Mouse (Mus musculus): Measurements from ENCODE around the gene Mras. TPM values are rescaled to one million over a fixed set of nuclear protein-coding genes. Genes with fewer than 3 reads are reported as not detected.
A peak's percentile ranks its signal among the peaks of the same experiment; 100 is the strongest.

Mras gene
- polyA plus RNA-seq, 1 experiment from 2014 or later, result 11.0 TPM

- Histone ChIP-seq H3K9me3 (no peaks in the 10 kb centered on the region), H3K9ac (peak overlapping the region; percentile 73), H3K4me1 (replicated peaks) (peaks cover 16% of the 10 kb centered on the region), H3K27me3 (replicated peaks) (0 out of 2 replicates have a peak, but pooled peaks cover 4% of the 10 kb centered on the region), H3K4me2 (replicated peaks) (peak overlapping the region; percentile 93), H3K4me3 (replicated peaks) (peak overlapping the region; percentile 76), H3K36me3 (no peaks in the 10 kb centered on the region), H3K27ac (peak overlapping the region; percentile 60; the same call in 1 of the 2 replicates)
- WGBS, result under 1% methylated on average over 78 of the region's 86 CpGs
- ATAC-seq, result peak; percentile 92
These were observed 775 bp downstream of the Mras start for GRCm38 (mm10) chr9:99436182-99437030.

DNA sequence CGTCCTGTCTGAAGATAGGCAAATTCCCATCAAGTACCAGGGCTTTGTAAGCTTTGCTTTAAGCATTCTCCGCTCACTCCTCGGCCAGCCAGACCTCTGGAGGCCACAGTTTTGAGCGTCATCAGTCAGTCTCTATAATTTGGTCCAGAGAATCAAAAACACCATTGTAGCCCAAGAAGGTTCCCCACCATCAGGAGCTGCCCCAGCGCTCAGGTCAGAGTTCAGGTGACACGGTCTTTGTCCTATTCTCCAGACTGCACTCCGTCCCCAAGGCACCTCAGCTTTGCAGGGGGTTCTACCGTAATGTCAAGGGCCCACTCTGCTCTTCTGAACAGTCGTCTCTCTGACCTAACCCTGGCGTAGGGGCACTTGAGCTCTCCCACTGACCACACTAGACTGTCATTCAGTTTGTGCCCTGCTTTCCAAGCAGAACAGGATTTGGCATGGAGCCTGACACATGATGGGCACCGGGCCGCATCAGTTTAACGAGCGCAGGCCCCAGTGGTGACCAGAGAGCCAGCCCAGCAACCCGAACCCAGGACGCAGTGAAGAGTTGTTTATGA lies 1.5 kb downstream of the Mras start:
- Histone ChIP-seq H3K27me3 (replicated peaks) (0 out of 2 replicates have a peak, but pooled peaks cover 4% of the 10 kb centered on the region), H3K4me3 (replicated peaks) (peak overlapping the region; percentile 76), H3K4me2 (replicated peaks) (peak overlapping the region; percentile 93), H3K9me3 (no peaks in the 10 kb centered on the region), H3K27ac (0 out of 2 replicates have a peak overlapping the region, but pooled peaks have one; percentile 1), H3K36me3 (no peaks in the 10 kb centered on the region), H3K9ac (peak overlapping the region; percentile 73), H3K4me1 (replicated peaks) (peaks cover 16% of the 10 kb centered on the region)
- 26% methylated on average over 16 of the region's 16 CpGs for WGBS
- ATAC-seq, result peak; percentile 11

- Histone ChIP-seq H3K4me2 (replicated peaks) (peak overlapping the region; percentile 93), H3K27me3 (replicated peaks) (0 out of 2 replicates have a peak, but pooled peaks cover 4% of the 10 kb centered on the region), H3K4me3 (replicated peaks) (peak overlapping the region; percentile 76), H3K9me3 (no peaks in the 10 kb centered on the region), H3K36me3 (no peaks in the 10 kb centered on the region), H3K27ac (0 out of 2 replicates have a peak overlapping the region, but pooled peaks have one; percentile 13), H3K9ac (no peak overlapping the region), H3K4me1 (replicated peaks) (peaks cover 16% of the 10 kb centered on the region)
- WGBS, result 40% methylated on average over 14 of the region's 14 CpGs
- no peak for ATAC-seq
These were observed 2.1 kb downstream of the Mras start for GRCm38 (mm10) chr9:99434892-99435618.

GRCm38 (mm10) chr9:99432478-99432877 lies 4.7 kb downstream of the Mras start:
- Histone ChIP-seq H3K4me2 (replicated peaks) (no peak overlapping the region), H3K4me1 (replicated peaks) (peaks cover 15% of the 10 kb centered on the region), H3K27ac (no peak overlapping the region), H3K4me3 (replicated peaks) (no peak overlapping the region), H3K27me3 (replicated peaks) (no peaks in the 10 kb centered on the region), H3K9me3 (no peaks in the 10 kb centered on the region), H3K9ac (no peak overlapping the region), H3K36me3 (no peaks in the 10 kb centered on the region)
- WGBS, result 84% methylated on average over 4 of the region's 4 CpGs
- ATAC-seq, result no peak

DNA sequence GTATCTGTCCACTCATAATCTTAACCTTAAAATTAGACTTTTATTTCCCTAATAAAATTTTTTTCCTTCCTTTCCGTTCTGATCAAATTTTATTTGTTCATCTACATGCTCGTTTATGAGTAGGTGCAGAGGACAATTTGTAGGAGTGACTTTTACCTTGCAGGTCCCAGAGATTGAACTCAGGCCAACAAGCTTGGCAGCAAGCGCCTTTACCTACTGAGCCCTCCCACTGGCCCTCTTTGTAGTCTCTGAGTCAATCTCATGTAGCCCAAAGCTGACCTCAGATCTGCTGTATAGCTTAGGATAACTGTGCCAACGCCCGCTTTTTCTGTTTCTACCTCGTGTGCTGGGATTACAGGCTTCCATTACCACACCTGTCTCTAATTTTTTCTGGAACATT lies 5.2 kb downstream of the Mras start:
- 75% methylated on average over 6 of the region's 6 CpGs for WGBS
- Histone ChIP-seq H3K4me3 (replicated peaks) (no peak overlapping the region), H3K4me1 (replicated peaks) (peaks cover 10% of the 10 kb centered on the region; the same call in 1 of the 2 replicates), H3K27me3 (replicated peaks) (no peaks in the 10 kb centered on the region), H3K36me3 (no peaks in the 10 kb centered on the region), H3K9ac (no peak overlapping the region), H3K4me2 (replicated peaks) (no peak overlapping the region), H3K27ac (no peak overlapping the region), H3K9me3 (no peaks in the 10 kb centered on the region)
- ATAC-seq, result no peak

DNA sequence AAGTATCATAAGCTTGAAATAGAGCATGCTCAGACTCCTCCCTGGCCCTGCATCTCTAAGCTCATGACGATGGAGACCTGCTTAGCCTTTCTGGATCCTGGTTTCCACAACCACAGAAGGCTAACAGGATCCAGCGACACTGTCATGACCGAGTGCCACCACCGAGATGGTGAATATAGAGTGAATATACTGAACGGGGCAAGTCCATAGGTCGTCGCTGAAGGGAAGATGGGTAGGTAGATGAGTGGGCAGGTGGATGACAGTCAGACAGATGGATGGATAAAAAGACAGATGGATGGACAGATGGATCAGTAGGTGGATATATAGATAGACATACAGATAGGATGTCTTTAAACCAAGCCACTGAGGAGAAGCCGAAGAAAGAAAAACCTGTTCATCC lies 5.8 kb downstream of the Mras start:
- no peak for ATAC-seq
- Histone ChIP-seq H3K27ac (no peak overlapping the region), H3K36me3 (no peaks in the 10 kb centered on the region), H3K9me3 (no peaks in the 10 kb centered on the region), H3K9ac (no peak overlapping the region), H3K27me3 (replicated peaks) (no peaks in the 10 kb centered on the region), H3K4me2 (replicated peaks) (no peak overlapping the region), H3K4me1 (replicated peaks) (peaks cover 10% of the 10 kb centered on the region; the same call in 1 of the 2 replicates), H3K4me3 (replicated peaks) (no peak overlapping the region)
- 92% methylated on average over 8 of the region's 8 CpGs for WGBS

DNA sequence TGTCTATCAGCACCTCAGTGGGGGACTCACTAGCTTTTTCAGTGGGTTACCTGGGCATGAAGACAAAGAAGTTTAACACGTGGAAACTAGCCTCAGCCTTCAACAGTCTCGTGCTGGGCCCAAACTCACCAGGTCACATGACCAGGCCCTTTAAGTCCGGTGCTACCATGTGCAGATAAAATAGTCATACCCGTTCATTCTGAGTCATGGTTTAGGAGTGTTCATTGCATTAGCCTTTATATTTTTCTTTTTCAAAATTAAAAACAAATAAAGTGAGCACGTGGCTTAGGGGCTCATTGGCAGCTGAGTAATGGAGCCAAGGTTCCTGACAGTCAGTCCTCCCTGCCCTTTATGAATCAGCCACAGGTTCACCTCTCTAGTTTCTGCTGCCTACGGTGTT lies 6.4 kb downstream of the Mras start:
- Histone ChIP-seq H3K9me3 (no peaks in the 10 kb centered on the region), H3K36me3 (no peaks in the 10 kb centered on the region), H3K4me3 (replicated peaks) (no peak overlapping the region), H3K27ac (no peak overlapping the region), H3K27me3 (replicated peaks) (no peaks in the 10 kb centered on the region), H3K4me1 (replicated peaks) (peaks cover 10% of the 10 kb centered on the region; the same call in 1 of the 2 replicates), H3K9ac (no peak overlapping the region), H3K4me2 (replicated peaks) (no peak overlapping the region)
- WGBS, result 75% methylated on average over 6 of the region's 6 CpGs
- no peak for ATAC-seq

GRCm38 (mm10) chr9:99429845-99430244 lies 7.3 kb downstream of the Mras start:
- Histone ChIP-seq H3K4me1 (replicated peaks) (peaks cover 12% of the 10 kb centered on the region; the same call in 1 of the 2 replicates), H3K4me2 (replicated peaks) (no peak overlapping the region), H3K9ac (no peak overlapping the region), H3K27me3 (replicated peaks) (no peaks in the 10 kb centered on the region), H3K4me3 (replicated peaks) (no peak overlapping the region), H3K27ac (no peak overlapping the region), H3K9me3 (no peaks in the 10 kb centered on the region), H3K36me3 (no peaks in the 10 kb centered on the region)
- ATAC-seq, result no peak
- WGBS, result 85% methylated on average over 3 of the region's 3 CpGs

DNA sequence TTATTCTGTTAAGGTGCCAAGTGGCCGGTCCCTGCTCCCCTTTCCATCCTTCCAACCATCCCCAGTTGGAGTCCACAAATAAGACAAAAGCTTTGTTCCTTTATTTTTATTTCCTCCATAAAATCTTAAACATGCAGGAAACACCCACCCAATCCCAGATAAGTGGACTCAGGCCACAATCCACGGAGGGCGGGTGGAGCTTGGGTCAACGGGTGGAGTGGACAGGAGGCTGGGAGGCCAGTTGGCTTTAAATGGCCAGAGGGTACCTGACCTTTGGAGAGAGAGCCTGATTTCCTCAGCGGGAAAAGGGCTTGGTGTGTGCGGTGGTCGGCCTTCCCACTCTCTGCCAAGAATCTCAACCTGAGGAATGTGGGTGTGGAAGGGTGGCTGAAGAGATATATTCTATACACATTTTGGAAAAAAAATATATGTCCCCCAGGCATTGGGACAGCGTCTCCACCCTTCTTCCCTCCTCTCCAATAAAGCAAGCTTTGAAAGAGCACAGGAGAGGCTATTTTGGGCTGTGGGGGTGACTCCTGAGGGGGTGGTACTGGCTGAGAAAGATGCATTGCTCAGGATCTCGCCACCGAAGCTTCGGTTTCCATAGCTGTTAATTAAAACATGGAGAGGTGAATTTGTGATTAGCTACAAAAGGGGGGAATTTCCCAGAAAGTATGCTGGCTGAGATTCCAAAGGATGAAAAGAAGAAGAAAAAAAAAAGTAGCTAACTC lies 8.4 kb downstream of the Mras start:
- H3K4me2 ChIP-seq (replicated peaks), result no peak overlapping the region
- no peaks in the 10 kb centered on the region for H3K36me3 ChIP-seq
- no peaks in the 10 kb centered on the region for H3K9me3 ChIP-seq
- H3K27me3 ChIP-seq (replicated peaks), result no peaks in the 10 kb centered on the region
- peaks cover 19% of the 10 kb centered on the region for H3K4me1 ChIP-seq (replicated peaks)
- H3K9ac ChIP-seq, result no peak overlapping the region
- 75% methylated on average over 11 of the region's 11 CpGs for WGBS
- no peak overlapping the region for H3K4me3 ChIP-seq (replicated peaks)
- no peak overlapping the region for H3K27ac ChIP-seq
- ATAC-seq, result no peak

DNA sequence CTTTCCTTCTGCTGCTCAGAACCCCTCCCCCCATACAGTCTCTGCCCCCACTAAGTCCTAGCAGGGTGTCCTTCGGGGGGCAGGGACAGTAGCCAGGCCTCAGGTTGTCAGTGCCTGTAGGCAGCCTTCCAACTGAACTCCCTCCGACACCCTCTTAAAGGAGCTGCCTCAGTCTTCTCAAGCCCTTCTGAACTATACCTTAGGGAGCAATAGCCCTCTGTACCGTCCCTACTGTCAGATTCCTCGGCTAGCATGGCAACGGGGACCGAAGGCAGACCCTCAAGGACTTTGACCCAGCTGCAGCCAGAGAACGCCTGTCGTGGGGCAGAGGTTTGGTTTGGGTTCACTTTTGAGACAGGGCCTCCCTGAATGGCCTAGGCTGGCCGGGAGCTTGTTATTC lies 11.9 kb downstream of the Mras start:
- no peaks in the 10 kb centered on the region for H3K27me3 ChIP-seq (replicated peaks)
- no peak overlapping the region for H3K4me3 ChIP-seq (replicated peaks)
- no peak overlapping the region for H3K4me2 ChIP-seq (replicated peaks)
- peaks cover 26% of the 10 kb centered on the region for H3K4me1 ChIP-seq (replicated peaks)
- H3K9ac ChIP-seq, result no peak overlapping the region
- peak; percentile 16; the same call in 1 of the 2 replicates for ATAC-seq
- 52% methylated on average over 9 of the region's 9 CpGs for WGBS
- H3K27ac ChIP-seq, result no peak overlapping the region
- no peaks in the 10 kb centered on the region for H3K36me3 ChIP-seq
- no peaks in the 10 kb centered on the region for H3K9me3 ChIP-seq

- H3K9me3 ChIP-seq, result no peaks in the 10 kb centered on the region
- H3K9ac ChIP-seq, result no peak overlapping the region
- no peak overlapping the region for H3K27ac ChIP-seq
- H3K4me2 ChIP-seq (replicated peaks), result no peak overlapping the region
- no peak overlapping the region for H3K4me3 ChIP-seq (replicated peaks)
- peak; percentile 43 for ATAC-seq
- no peaks in the 10 kb centered on the region for H3K27me3 ChIP-seq (replicated peaks)
- 56% methylated on average over 4 of the region's 4 CpGs for WGBS
- no peaks in the 10 kb centered on the region for H3K36me3 ChIP-seq
- peaks cover 26% of the 10 kb centered on the region for H3K4me1 ChIP-seq (replicated peaks)
These were observed 12.7 kb downstream of the Mras start for GRCm38 (mm10) chr9:99424574-99424863.

Measured in intestine, embryonic 15.5 days (tissue).